Mouse (Mus musculus) neural tube, embryonic 13.5 days (tissue): ENCODE results near the gene Sfmbt2. TPM values are rescaled to one million over a fixed set of nuclear protein-coding genes. Genes with fewer than 3 reads are reported as not detected.

Experiments used
- ATAC-seq: fragments of 200-750 bp; cut with Nextera tagmentation; 2 replicates; pipeline ENCODE4 v1.8.0; 2017; ENCODE audit warnings: low read depth, mild to moderate bottlenecking, moderate TSS enrichment, moderate library complexity
- H3K27ac ChIP-seq: fragments of 300-500 bp; sonication (generic); replicated peaks from 2 replicates; pipeline ENCODE4 v1.5.1; 2015; ENCODE audit warnings: moderate library complexity, mild to moderate bottlenecking, inconsistent platforms
- H3K27me3 ChIP-seq: fragments of 300-500 bp; sonication (generic); 2 replicates; pipeline ENCODE4 v1.6.1; 2015; ENCODE audit warnings: mild to moderate bottlenecking, inconsistent platforms
- H3K36me3 ChIP-seq: fragments of 300-500 bp; sonication (generic); 2 replicates; pipeline ENCODE4 v1.6.1; 2015; ENCODE audit warnings: mild to moderate bottlenecking, inconsistent platforms
- H3K4me1 ChIP-seq: fragments of 300-500 bp; sonication (generic); replicated peaks from 2 replicates; pipeline ENCODE4 v1.6.1; 2015; ENCODE audit warnings: inconsistent platforms
- H3K4me2 ChIP-seq: fragments of 300-500 bp; sonication (generic); 2 replicates; pipeline ENCODE4 v1.6.1; 2015; ENCODE audit warnings: inconsistent platforms, mild to moderate bottlenecking, moderate library complexity
- H3K4me3 ChIP-seq: fragments of 300-500 bp; sonication (generic); 2 replicates; pipeline ENCODE4 v1.5.1; 2015; ENCODE audit warnings: mild to moderate bottlenecking, inconsistent platforms
- H3K9ac ChIP-seq: fragments of 300-500 bp; sonication (generic); 2 replicates; pipeline ENCODE4 v1.6.1; 2015; ENCODE audit warnings: moderate library complexity, mild to moderate bottlenecking, inconsistent platforms
- H3K9me3 ChIP-seq: fragments of 300-500 bp; sonication (generic); 2 replicates; pipeline ENCODE4 v1.6.1; 2016; ENCODE audit warnings: inconsistent platforms
- WGBS: fragments of 180-500 bp; shearing (Covaris S2); methylation state at CpG from one replicate; pipeline ENCODE4 v1.1.7; 2015; 5-methylcytosine and 5-hydroxymethylcytosine counted together
- polyA plus RNA-seq: library from polyadenylated mRNA; unstranded; fragments of >200 nt; fragmentation: Nextera tagmentation; extraction: Ambion mirVana; gene quantifications from 2 replicates; pipeline ENCODE4 v1.2.1, GENCODE M21; 2015

Sfmbt2 gene
- polyA plus RNA-seq, 1 experiment from 2014 or later, result 3.3 TPM

- H3K27me3 ChIP-seq, result no peaks in the 10 kb centered on the region; the same call in 1 of the 2 replicates
- H3K27ac ChIP-seq, result no peak overlapping the region
- WGBS, result 57% methylated on average over 9 of the region's 9 CpGs
- no peaks in the 10 kb centered on the region for H3K36me3 ChIP-seq
- ATAC-seq, result no peak
- no peaks in the 10 kb centered on the region for H3K9me3 ChIP-seq
- H3K4me2 ChIP-seq, result no peak overlapping the region
- peaks cover 6% of the 10 kb centered on the region for H3K4me1 ChIP-seq
- H3K9ac ChIP-seq, result no peak overlapping the region
- H3K4me3 ChIP-seq, result no peak overlapping the region
Measured at GRCm38 (mm10) chr2:10441811-10442210, 71.5 kb downstream of the Sfmbt2 start.

- WGBS, result 46% methylated on average over 3 of the region's 3 CpGs
- no peaks in the 10 kb centered on the region for H3K9me3 ChIP-seq
- no peak overlapping the region for H3K4me2 ChIP-seq
- no peak overlapping the region for H3K9ac ChIP-seq
- 0 out of 2 replicates have a peak, but pooled peaks cover 3% of the 10 kb centered on the region for H3K4me1 ChIP-seq
- no peaks in the 10 kb centered on the region for H3K36me3 ChIP-seq
- no peak overlapping the region for H3K4me3 ChIP-seq
- no peak overlapping the region for H3K27ac ChIP-seq
- no peak for ATAC-seq
- no peaks in the 10 kb centered on the region for H3K27me3 ChIP-seq
Measured at GRCm38 (mm10) chr2:10453577-10453976, 83.3 kb downstream of the Sfmbt2 start.

GRCm38 (mm10) chr2:10458309-10458708, 88.0 kb downstream of the Sfmbt2 start:
- 90% methylated on average over 12 of the region's 12 CpGs for WGBS
- H3K4me1 ChIP-seq, result no peaks in the 10 kb centered on the region
- no peak overlapping the region for H3K4me3 ChIP-seq
- H3K9me3 ChIP-seq, result no peaks in the 10 kb centered on the region
- no peak overlapping the region for H3K4me2 ChIP-seq
- no peak overlapping the region for H3K9ac ChIP-seq
- no peak overlapping the region for H3K27ac ChIP-seq
- no peak for ATAC-seq
- H3K27me3 ChIP-seq, result no peaks in the 10 kb centered on the region
- H3K36me3 ChIP-seq, result no peaks in the 10 kb centered on the region

GRCm38 (mm10) chr2:10516516-10516915, 146.2 kb downstream of the Sfmbt2 start:
- H3K4me3 ChIP-seq, result no peak overlapping the region
- no peak overlapping the region for H3K9ac ChIP-seq
- no peak overlapping the region for H3K27ac ChIP-seq
- no peaks in the 10 kb centered on the region for H3K36me3 ChIP-seq
- no peak for ATAC-seq
- 84% methylated on average over 2 of the region's 2 CpGs for WGBS
- no peaks in the 10 kb centered on the region; the same call in 1 of the 2 replicates for H3K27me3 ChIP-seq
- H3K4me1 ChIP-seq, result 0 out of 2 replicates have a peak, but pooled peaks cover under 1% of the 10 kb centered on the region
- H3K9me3 ChIP-seq, result no peaks in the 10 kb centered on the region
- no peak overlapping the region for H3K4me2 ChIP-seq

GRCm38 (mm10) chr2:10521719-10522415, 151.6 kb downstream of the Sfmbt2 start:
- no peaks in the 10 kb centered on the region; the same call in 1 of the 2 replicates for H3K27me3 ChIP-seq
- H3K4me2 ChIP-seq, result no peak overlapping the region
- 8% methylated on average over 5 of the region's 5 CpGs for WGBS
- H3K36me3 ChIP-seq, result no peaks in the 10 kb centered on the region
- no peaks in the 10 kb centered on the region for H3K9me3 ChIP-seq
- H3K4me3 ChIP-seq, result no peak overlapping the region
- H3K4me1 ChIP-seq, result peaks cover 16% of the 10 kb centered on the region; the same call in 1 of the 2 replicates
- no peak for ATAC-seq
- no peak overlapping the region for H3K27ac ChIP-seq
- H3K9ac ChIP-seq, result no peak overlapping the region

- Histone ChIP-seq H3K36me3 (no peaks in the 10 kb centered on the region), H3K4me1 (peaks cover 16% of the 10 kb centered on the region; the same call in 1 of the 2 replicates), H3K27me3 (no peaks in the 10 kb centered on the region; the same call in 1 of the 2 replicates), H3K9me3 (no peaks in the 10 kb centered on the region), H3K4me2 (no peak overlapping the region), H3K27ac (no peak overlapping the region; the same call in 1 of the 2 replicates), H3K9ac (no peak overlapping the region), H3K4me3 (no peak overlapping the region)
- 39% methylated on average over 7 of the region's 7 CpGs for WGBS
- peak; percentile 81 for ATAC-seq
Measured at GRCm38 (mm10) chr2:10525622-10526021, 155.3 kb downstream of the Sfmbt2 start.

GRCm38 (mm10) chr2:10541762-10542161, 171.5 kb downstream of the Sfmbt2 start:
- Histone ChIP-seq H3K4me1 (no peaks in the 10 kb centered on the region), H3K27me3 (no peaks in the 10 kb centered on the region), H3K4me3 (no peak overlapping the region), H3K9me3 (no peaks in the 10 kb centered on the region), H3K27ac (no peak overlapping the region), H3K9ac (no peak overlapping the region), H3K4me2 (no peak overlapping the region), H3K36me3 (no peaks in the 10 kb centered on the region)
- 86% methylated on average over 4 of the region's 4 CpGs for WGBS
- no peak for ATAC-seq

GRCm38 (mm10) chr2:10542388-10542787, 172.1 kb downstream of the Sfmbt2 start:
- WGBS, result 80% methylated on average over 7 of the region's 7 CpGs

GRCm38 (mm10) chr2:10558816-10559215, 188.5 kb downstream of the Sfmbt2 start:
- Histone ChIP-seq H3K27ac (no peak overlapping the region), H3K36me3 (no peaks in the 10 kb centered on the region), H3K27me3 (no peaks in the 10 kb centered on the region), H3K9ac (no peak overlapping the region), H3K4me2 (no peak overlapping the region), H3K4me1 (no peaks in the 10 kb centered on the region), H3K9me3 (no peaks in the 10 kb centered on the region), H3K4me3 (no peak overlapping the region)
- WGBS, result 59% methylated on average over 1 of the region's 1 CpGs
- no peak for ATAC-seq

More at GRCm38 (mm10) chr2:10542388-10542787, 172.1 kb downstream of the Sfmbt2 start:
- Histone ChIP-seq H3K9ac (no peak overlapping the region), H3K27ac (no peak overlapping the region), H3K4me3 (no peak overlapping the region), H3K4me1 (no peaks in the 10 kb centered on the region), H3K36me3 (no peaks in the 10 kb centered on the region), H3K4me2 (no peak overlapping the region), H3K9me3 (no peaks in the 10 kb centered on the region), H3K27me3 (no peaks in the 10 kb centered on the region)
- ATAC-seq, result no peak

- 88% methylated on average over 3 of the region's 3 CpGs for WGBS
- no peak for ATAC-seq
- Histone ChIP-seq H3K27me3 (no peaks in the 10 kb centered on the region), H3K9ac (no peak overlapping the region), H3K36me3 (no peaks in the 10 kb centered on the region), H3K27ac (no peak overlapping the region), H3K9me3 (no peaks in the 10 kb centered on the region), H3K4me1 (no peaks in the 10 kb centered on the region), H3K4me2 (no peak overlapping the region), H3K4me3 (no peak overlapping the region)
Measured at GRCm38 (mm10) chr2:10565491-10565890, 195.2 kb downstream of the Sfmbt2 start.

- 61% methylated on average over 6 of the region's 6 CpGs for WGBS
- H3K9ac ChIP-seq, result no peak overlapping the region
- H3K36me3 ChIP-seq, result no peaks in the 10 kb centered on the region
- no peak for ATAC-seq
- H3K4me2 ChIP-seq, result no peak overlapping the region
- no peak overlapping the region for H3K4me3 ChIP-seq
- no peaks in the 10 kb centered on the region for H3K4me1 ChIP-seq
- H3K27ac ChIP-seq, result no peak overlapping the region
- H3K9me3 ChIP-seq, result no peaks in the 10 kb centered on the region
- H3K27me3 ChIP-seq, result no peaks in the 10 kb centered on the region
Measured at GRCm38 (mm10) chr2:10569392-10569791, 199.1 kb downstream of the Sfmbt2 start.

GRCm38 (mm10) chr2:10572311-10572710, 202.0 kb downstream of the Sfmbt2 start:
- Histone ChIP-seq H3K27ac (no peak overlapping the region), H3K4me3 (no peak overlapping the region), H3K9me3 (no peaks in the 10 kb centered on the region), H3K9ac (no peak overlapping the region), H3K4me2 (no peak overlapping the region), H3K27me3 (no peaks in the 10 kb centered on the region), H3K4me1 (no peaks in the 10 kb centered on the region), H3K36me3 (no peaks in the 10 kb centered on the region)
- WGBS, result 94% methylated on average over 4 of the region's 4 CpGs
- no peak for ATAC-seq
